Mouse (Mus musculus) urinary bladder, postnatal 4 days (tissue): Measurements from ENCODE around the gene Ttc9.

Experiments used
- DNase-seq, 2 experiments: peaks; one replicate each; pipeline ENCODE4 v3.0.0; 2021 to 2022; ENCODE audit warnings: low spot score in 2 of 2

The Ttc9 gene

GRCm38 (mm10) chr12:81658086-81658485 lies 27.0 kb downstream of the Ttc9 start:
- DNase-seq, result no peak

GRCm38 (mm10) chr12:81662076-81662475 lies 31.0 kb downstream of the Ttc9 start:
- no peak for DNase-seq

GRCm38 (mm10) chr12:81663116-81663515 lies 32.1 kb downstream of the Ttc9 start:
- DNase-seq, result no peak

- DNase-seq, result no peak
Measured at GRCm38 (mm10) chr12:81663906-81664305, 32.9 kb downstream of the Ttc9 start.

- no peak for DNase-seq
Measured at GRCm38 (mm10) chr12:81668406-81668805, 37.4 kb downstream of the Ttc9 start.

GRCm38 (mm10) chr12:81675557-81675956 lies 44.5 kb downstream of the Ttc9 start:
- no peak for DNase-seq

GRCm38 (mm10) chr12:81679807-81680529 lies 48.9 kb downstream of the Ttc9 start:
- no peak for DNase-seq

- no peak for DNase-seq
Measured at GRCm38 (mm10) chr12:81683395-81683794, 52.3 kb downstream of the Ttc9 start.

- no peak for DNase-seq
Measured at GRCm38 (mm10) chr12:81684096-81684495, 53.0 kb downstream of the Ttc9 start.

- DNase-seq, result no peak
Measured at GRCm38 (mm10) chr12:81685981-81686380, 54.9 kb downstream of the Ttc9 start.

GRCm38 (mm10) chr12:81686406-81687117 lies 55.5 kb downstream of the Ttc9 start:
- no peak for DNase-seq

- no peak for DNase-seq
Measured at GRCm38 (mm10) chr12:81687873-81688272, 56.8 kb downstream of the Ttc9 start.

GRCm38 (mm10) chr12:81688537-81688936 lies 57.5 kb downstream of the Ttc9 start:
- no peak for DNase-seq

GRCm38 (mm10) chr12:81689505-81690056 lies 58.5 kb downstream of the Ttc9 start:
- no peak for DNase-seq

GRCm38 (mm10) chr12:81690111-81690510 lies 59.1 kb downstream of the Ttc9 start:
- no peak for DNase-seq

- DNase-seq, result no peak
Measured at GRCm38 (mm10) chr12:81690751-81691150, 59.7 kb downstream of the Ttc9 start.

GRCm38 (mm10) chr12:81691177-81691730 lies 60.2 kb downstream of the Ttc9 start:
- no peak for DNase-seq

- DNase-seq, result no peak
Measured at GRCm38 (mm10) chr12:81698011-81698410, 67.0 kb downstream of the Ttc9 start.

- DNase-seq, result no peak
Measured at GRCm38 (mm10) chr12:81702903-81703302, 71.9 kb downstream of the Ttc9 start.

- DNase-seq, result no peak
Measured at GRCm38 (mm10) chr12:81712618-81713017, 81.6 kb downstream of the Ttc9 start.
